Mouse (Mus musculus) heart, adult 10 weeks (tissue): ENCODE results near the gene Slc47a1. TPM values are rescaled to one million over a fixed set of nuclear protein-coding genes. Genes with fewer than 3 reads are reported as not detected.

Source experiments
- polyA plus RNA-seq: library from polyadenylated mRNA; stranded (reverse); fragments of 350-450 nt; fragmentation: Illumina TruSeq; extraction: RNeasy Lipid Tissue Mini Kit (QIAGEN cat#74804); gene quantifications from one replicate; pipeline ENCODE4 v1.2.3, GENCODE M21; 2014; ENCODE audit warnings: low read depth, low replicate concordance

The Slc47a1 gene
- polyA plus RNA-seq: 69.0 TPM

DNA sequence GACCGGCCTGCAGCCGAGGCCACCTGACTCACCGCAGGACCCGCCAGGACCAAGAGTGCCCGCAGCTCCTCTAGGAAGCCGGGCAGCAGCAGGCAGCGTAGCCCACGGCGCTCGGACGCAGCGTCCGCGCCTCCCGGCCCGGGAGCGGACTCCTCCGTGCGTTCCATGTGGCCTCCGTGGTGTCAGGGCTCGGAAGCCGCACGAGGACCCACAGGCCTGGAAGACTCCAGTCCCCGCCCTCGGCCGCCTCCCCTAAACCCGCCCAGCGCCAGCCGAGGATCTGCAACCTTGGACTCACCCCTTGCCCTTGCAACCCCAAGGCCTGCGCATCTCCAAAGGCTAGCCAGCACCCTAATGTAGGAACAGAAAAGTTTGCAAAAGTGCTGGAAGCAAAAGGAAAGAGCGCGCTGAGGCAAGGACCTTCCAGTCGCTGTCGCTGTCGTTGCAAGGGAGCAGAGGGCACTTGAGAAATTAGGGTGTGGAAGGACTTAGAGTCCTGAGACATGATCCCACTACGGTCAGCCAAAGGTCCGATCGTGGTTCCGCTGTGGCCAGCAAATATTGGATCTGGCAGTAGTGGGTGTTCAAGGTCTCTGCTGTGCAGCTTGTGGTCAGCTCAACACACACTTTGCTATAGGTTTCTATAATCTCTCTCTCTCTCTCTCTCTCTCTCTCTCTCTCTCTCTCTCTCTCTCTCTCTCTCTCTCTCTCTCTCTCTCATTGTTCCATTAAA is at the start of gene Slc47a1:
Slc47a1 (minus strand) TSS at position 465 of the 733 bp plus-strand sequence.

DNA sequence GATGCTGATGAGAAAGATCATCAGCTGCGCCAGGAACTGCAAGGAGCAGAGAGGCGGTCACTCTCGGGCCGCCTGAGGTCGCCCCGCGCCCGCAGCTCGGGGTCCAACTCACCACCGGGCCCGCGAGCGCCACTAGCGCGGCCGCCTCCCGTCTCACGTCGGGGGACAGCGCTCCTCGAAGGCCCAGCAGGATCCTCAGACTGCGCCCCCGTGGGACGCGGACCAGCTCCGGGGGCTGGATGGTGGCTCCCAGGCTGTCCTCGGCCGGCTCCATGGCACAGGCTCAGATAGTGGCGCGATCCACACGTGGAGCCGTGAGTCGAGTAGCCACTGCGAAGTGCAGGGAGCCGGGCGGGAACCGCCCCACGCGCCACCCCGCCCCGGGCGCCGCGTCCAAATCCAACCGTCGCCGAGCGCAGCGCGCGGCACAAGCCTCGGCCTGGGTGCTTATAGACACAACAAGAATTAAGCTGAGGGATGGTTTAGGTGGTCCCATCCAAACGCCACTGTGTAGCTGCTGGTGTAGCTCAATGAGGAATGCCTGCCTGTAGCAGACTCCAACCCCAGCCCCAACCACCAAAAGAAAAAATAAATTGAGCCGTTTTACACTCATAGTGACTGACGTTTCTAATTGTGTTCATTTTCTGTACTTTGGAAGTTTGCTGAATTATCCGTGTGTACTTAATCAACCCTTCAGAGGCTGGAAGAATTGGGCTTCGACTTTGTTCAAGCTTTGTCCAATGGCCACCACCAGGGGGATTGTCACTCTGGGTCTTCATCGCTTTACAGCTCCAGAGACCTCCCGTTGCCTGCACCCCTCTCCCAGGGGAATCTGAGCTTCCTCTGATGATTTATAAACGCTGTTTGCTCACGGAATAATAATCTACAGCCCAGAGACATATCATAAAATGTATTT is 35.4 kb downstream of the Slc47a1 start, which contains the start of gene Slc47a2:
Slc47a2 (minus strand) TSS at position 356 of the 916 bp plus-strand sequence.

Other genes with a start within 250 kb of the Slc47a1 start
- 19.3 TPM for gene Usp22, start 203.3 kb downstream of the Slc47a1 start, polyA plus RNA-seq
- 1.2 TPM for gene Aldh3a1, start 170.8 kb downstream of the Slc47a1 start, polyA plus RNA-seq
- 27.5 TPM for gene Aldh3a2, start 110.9 kb downstream of the Slc47a1 start, polyA plus RNA-seq
- not detected for gene Slc47a2, start 35.5 kb downstream of the Slc47a1 start, polyA plus RNA-seq
- gene Rnf112, start 75.8 kb upstream of the Slc47a1 start, polyA plus RNA-seq: 0.18 TPM
- gene Mfap4, start 107.1 kb upstream of the Slc47a1 start, polyA plus RNA-seq: 24.1 TPM
- 7.8 TPM for gene Mapk7, start 116.1 kb upstream of the Slc47a1 start, polyA plus RNA-seq
- gene B9d1, start 126.8 kb upstream of the Slc47a1 start, polyA plus RNA-seq: 7.1 TPM
- gene Epn2, start 201.3 kb upstream of the Slc47a1 start, polyA plus RNA-seq: 26.2 TPM